Mouse (Mus musculus) testis, adult 2 months (tissue): ENCODE measurements at regions not wholly inside any gene's neighbourhood (a gene's known extent, or its start where the extent isn't known, plus 50 kb on each side); places are given as distances from the start of the nearest gene placed in this dataset.
A peak's percentile ranks its signal among the peaks of the same experiment; 100 is the strongest.

Experiments
- H3K27ac ChIP-seq: fragments of 200-500 bp; 2 replicates; pipeline ENCODE4 v1.5.1; 2012; ENCODE audit warnings: low read depth, low read length; ENCODE audit not compliant: control insufficient read depth, insufficient read depth
- H3K27me3 ChIP-seq: fragments of 200-500 bp; 2 replicates; pipeline ENCODE4 v1.6.1; 2012; ENCODE audit warnings: mild to moderate bottlenecking, low read length, moderate library complexity; ENCODE audit not compliant: control insufficient read depth, insufficient read depth
- H3K36me3 ChIP-seq: fragments of 200-500 bp; 2 replicates; pipeline ENCODE4 v1.6.1; 2012; ENCODE audit warnings: mild to moderate bottlenecking, low read length; ENCODE audit not compliant: control insufficient read depth, insufficient read depth
- H3K4me1 ChIP-seq: fragments of 200-500 bp; 2 replicates; pipeline ENCODE4 v1.6.1; 2012; ENCODE audit warnings: low read length; ENCODE audit not compliant: control insufficient read depth, insufficient read depth
- H3K4me3 ChIP-seq: fragments of 200-500 bp; 2 replicates; pipeline ENCODE4 v1.5.1; 2012; ENCODE audit warnings: low read depth, mild to moderate bottlenecking, low read length, moderate library complexity, mixed read lengths; ENCODE audit not compliant: control insufficient read depth
- CTCF ChIP-seq: fragments of 200-500 bp; IDR thresholded peaks from 2 replicates; pipeline ENCODE4 v1.5.1; 2012; ENCODE audit warnings: low read depth, mild to moderate bottlenecking, inconsistent platforms, low read length, moderate library complexity; ENCODE audit not compliant: control insufficient read depth, insufficient read depth, insufficient replicate concordance
- POLR2A ChIP-seq: fragments of 200-500 bp; IDR thresholded peaks from 2 replicates; pipeline ENCODE4 v1.6.1; 2012; ENCODE audit warnings: low read depth, mild to moderate bottlenecking, inconsistent platforms, low read length, moderate library complexity; ENCODE audit not compliant: control insufficient read depth

DNA sequence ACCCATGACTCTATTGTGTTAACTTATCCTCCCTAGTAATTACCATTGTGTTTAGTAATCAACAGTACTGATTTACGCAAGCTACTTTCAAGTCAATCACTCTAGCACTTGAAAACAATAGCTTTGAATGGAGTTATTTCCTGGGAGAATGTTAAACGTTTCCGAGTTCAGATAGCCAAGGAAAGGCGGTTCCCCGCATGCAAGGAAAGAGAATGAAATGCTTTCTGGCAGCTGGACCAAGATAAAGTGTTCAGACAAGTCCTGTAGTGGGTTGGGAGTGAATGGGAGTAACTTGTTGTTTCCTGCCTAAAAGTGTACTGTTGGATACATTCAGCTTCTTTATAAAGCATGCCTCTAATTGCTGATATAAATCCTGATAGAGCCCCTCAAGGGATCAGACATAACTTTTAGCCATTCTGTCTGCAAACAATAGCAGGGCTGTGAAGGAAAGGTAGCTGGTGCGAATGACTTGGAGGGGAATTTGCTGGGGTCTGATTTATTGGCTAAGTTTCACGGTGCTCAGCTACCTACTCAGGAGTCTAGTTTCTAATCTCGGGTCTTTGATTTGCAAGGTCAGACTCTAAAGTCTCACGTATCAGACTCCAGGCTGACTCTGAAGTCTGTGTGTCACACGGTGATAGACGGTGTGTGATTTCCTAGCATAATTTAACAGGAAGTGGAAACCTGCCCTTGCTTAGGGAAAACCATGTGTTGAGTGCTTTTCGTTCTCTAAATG lies 76.1 kb downstream of the Tmem100 start:
- H3K4me3 ChIP-seq: no peak overlapping the region
- H3K27ac ChIP-seq: no peak overlapping the region
- H3K4me1 ChIP-seq: peaks cover 5% of the 10 kb centered on the region
- H3K27me3 ChIP-seq: no peaks in the 10 kb centered on the region
- TF ChIP-seq POLR2A: no peak
- no peaks in the 10 kb centered on the region for H3K36me3 ChIP-seq

DNA sequence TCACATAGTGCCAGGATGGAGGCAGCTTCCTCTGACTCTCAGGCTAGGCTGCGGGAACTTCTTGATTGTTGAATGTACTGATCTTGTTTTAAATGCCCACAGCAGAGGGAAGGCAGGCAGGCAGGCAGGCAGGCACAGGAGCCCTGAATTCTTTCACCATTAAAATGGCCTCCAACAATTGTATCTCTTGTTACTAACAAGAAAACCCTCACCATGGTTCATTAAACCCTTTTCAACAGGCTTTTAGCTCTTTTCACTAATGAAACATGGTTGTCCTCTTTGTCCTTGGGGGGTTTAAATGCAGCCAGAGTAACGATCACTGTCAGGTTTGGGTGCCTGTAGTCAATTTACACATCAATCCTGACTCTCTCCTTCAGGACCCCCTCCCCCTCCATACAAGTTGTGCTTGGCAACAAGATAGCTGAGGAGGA lies 77.8 kb upstream of the Gm45716 start:
- H3K36me3 ChIP-seq: no peaks in the 10 kb centered on the region
- no peak overlapping the region for H3K27ac ChIP-seq
- H3K4me3 ChIP-seq: no peak overlapping the region
- TF ChIP-seq POLR2A: no peak
- H3K4me1 ChIP-seq: peaks cover 5% of the 10 kb centered on the region
- H3K27me3 ChIP-seq: no peaks in the 10 kb centered on the region

GRCm38 (mm10) chr11:90110170-90110569 lies 77.3 kb upstream of the Gm45716 start:
- TF ChIP-seq CTCF (no peak), POLR2A (no peak)
- peaks cover 5% of the 10 kb centered on the region for H3K4me1 ChIP-seq
- H3K27ac ChIP-seq: no peak overlapping the region
- no peaks in the 10 kb centered on the region for H3K27me3 ChIP-seq
- no peaks in the 10 kb centered on the region for H3K36me3 ChIP-seq
- no peak overlapping the region for H3K4me3 ChIP-seq

DNA sequence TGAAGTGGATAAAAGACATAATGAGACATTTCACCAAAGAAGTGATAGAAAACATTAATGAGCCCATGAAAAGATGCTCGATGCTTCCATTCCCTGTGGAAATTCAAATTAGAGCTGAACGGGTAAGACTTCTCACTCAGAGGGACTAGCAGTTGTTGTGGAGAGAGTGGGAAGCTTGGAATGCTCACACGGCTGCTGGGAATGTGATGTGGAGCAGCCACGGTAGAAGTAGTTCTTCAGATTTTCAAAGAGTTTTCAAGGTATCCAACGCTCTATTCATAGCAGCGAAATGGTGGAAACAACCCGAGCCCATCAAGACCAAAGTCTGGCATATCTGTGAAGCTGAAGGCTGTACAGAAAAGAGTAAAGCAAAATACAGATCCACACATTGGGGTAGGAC lies 75.3 kb upstream of the Gm45716 start:
- Histone ChIP-seq H3K4me1 (peaks cover 5% of the 10 kb centered on the region), H3K27me3 (no peaks in the 10 kb centered on the region), H3K27ac (no peak overlapping the region), H3K4me3 (no peak overlapping the region), H3K36me3 (no peaks in the 10 kb centered on the region)
- TF ChIP-seq CTCF: no peak
- no peak for TF ChIP-seq POLR2A

DNA sequence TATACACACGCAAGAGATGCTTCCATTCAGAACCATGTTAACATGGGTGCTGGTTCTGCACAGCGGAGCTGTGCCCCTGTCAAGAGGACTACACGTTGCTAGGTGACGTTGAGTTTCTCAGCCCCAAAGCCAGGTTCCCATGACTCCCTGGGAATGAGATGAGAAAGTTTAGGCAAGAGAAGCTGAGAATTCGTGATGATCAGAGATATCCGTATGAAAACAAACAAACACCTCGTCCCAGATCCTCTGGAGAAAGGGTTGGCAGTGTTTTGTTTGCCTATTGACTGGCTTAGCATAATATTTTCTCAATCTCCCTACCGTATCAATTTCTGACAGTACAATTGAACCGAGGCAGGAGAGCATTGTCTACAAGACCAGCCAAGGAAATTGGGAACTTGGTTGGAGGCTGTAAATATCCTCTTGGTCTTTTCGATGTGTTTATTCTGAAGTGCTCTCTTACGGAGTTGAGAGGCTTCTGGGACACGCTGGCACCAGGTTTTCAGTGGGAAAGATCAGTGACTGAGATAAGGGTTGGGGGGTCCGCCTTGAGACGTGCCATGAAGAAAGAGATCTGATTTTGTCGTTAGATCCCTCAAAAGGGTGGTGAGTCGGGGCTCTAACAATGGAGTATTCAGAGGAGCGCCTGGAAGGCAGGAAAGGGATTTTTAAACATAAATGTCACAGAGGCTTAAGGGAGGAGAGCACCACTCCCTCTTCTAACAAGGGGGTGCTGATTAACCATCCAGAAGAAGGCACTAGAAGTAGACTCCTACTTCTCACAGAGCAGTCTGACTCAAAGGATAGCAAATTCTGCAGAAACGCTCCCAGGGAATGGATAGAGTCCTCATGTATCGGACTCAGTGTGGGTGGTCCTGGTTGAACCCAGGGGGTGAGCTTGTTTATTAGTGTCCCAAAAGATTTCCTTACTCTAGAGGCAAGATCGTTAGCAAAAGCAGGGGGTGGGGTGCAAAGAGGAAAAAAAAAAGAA lies 70.5 kb upstream of the Gm45716 start:
- no peaks in the 10 kb centered on the region for H3K27me3 ChIP-seq
- no peaks in the 10 kb centered on the region for H3K4me1 ChIP-seq
- H3K27ac ChIP-seq: no peak overlapping the region
- H3K4me3 ChIP-seq: no peak overlapping the region
- TF ChIP-seq POLR2A: no peak
- no peak for TF ChIP-seq CTCF
- no peaks in the 10 kb centered on the region for H3K36me3 ChIP-seq

- Histone ChIP-seq H3K36me3 (no peaks in the 10 kb centered on the region), H3K27ac (no peak overlapping the region), H3K4me1 (no peaks in the 10 kb centered on the region), H3K4me3 (no peak overlapping the region), H3K27me3 (no peaks in the 10 kb centered on the region)
- TF ChIP-seq CTCF (no peak), POLR2A (no peak)
Observed at GRCm38 (mm10) chr11:90117664-90118295, 69.7 kb upstream of the Gm45716 start.

GRCm38 (mm10) chr11:90121902-90122301 lies 65.6 kb upstream of the Gm45716 start:
- H3K4me1 ChIP-seq: no peaks in the 10 kb centered on the region
- no peak overlapping the region for H3K4me3 ChIP-seq
- H3K27ac ChIP-seq: peak overlapping the region; percentile 67; the same call in 1 of the 2 replicates
- no peaks in the 10 kb centered on the region for H3K27me3 ChIP-seq
- no peak for TF ChIP-seq CTCF
- no peak for TF ChIP-seq POLR2A
- H3K36me3 ChIP-seq: no peaks in the 10 kb centered on the region

DNA sequence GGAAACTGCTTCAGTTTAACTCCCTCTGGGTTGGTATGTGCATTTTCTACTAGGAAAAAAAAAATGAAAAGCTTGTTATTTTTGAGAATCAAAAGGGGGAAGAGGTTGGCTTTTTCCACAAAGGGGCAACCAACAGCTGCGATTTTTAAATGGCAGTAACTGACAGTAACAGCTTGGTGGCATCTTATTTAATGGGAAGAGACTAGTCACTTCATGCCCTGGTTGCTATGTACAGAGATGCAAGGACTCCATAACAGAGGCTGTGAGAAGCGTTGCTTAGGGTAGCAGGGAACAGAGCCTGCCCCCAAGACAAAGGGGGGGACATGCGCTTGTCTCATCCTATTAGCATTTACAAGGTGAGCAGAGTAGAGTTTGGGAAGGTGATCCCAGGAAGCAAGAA lies 64.8 kb upstream of the Gm45716 start:
- TF ChIP-seq POLR2A (no peak), CTCF (no peak)
- no peak overlapping the region for H3K4me3 ChIP-seq
- H3K36me3 ChIP-seq: no peaks in the 10 kb centered on the region
- no peaks in the 10 kb centered on the region for H3K4me1 ChIP-seq
- H3K27me3 ChIP-seq: no peaks in the 10 kb centered on the region
- 0 out of 2 replicates have a peak overlapping the region, but pooled peaks have one; percentile 67 for H3K27ac ChIP-seq
